Mouse (Mus musculus) midbrain, postnatal 0 days (tissue): ENCODE results near the gene Crkl. TPM values are rescaled to one million over a fixed set of nuclear protein-coding genes. Genes with fewer than 3 reads are reported as not detected.

ENCODE experiments used
- ATAC-seq: fragments of 200-750 bp; cut with Nextera tagmentation; 2 replicates; pipeline ENCODE4 v1.8.0; 2017; ENCODE audit warnings: moderate number of reproducible peaks, mild to moderate bottlenecking, moderate TSS enrichment, moderate library complexity; ENCODE audit not compliant: low FRiP score
- DNase-seq: peaks from one replicate; pipeline ENCODE4 v3.0.0-alpha.2; 2015; ENCODE audit warnings: low spot score
- H3K27ac ChIP-seq: fragments of 300-500 bp; sonication (generic); 2 replicates; pipeline ENCODE4 v1.5.1; 2014; ENCODE audit warnings: low read depth, mild to moderate bottlenecking, low read length, mixed read lengths
- H3K27me3 ChIP-seq: fragments of 300-500 bp; sonication (generic); 2 replicates; pipeline ENCODE4 v1.6.1; 2014; ENCODE audit warnings: low read length, control low read depth, mixed read lengths; ENCODE audit not compliant: insufficient read depth
- H3K36me3 ChIP-seq: fragments of 300-500 bp; sonication (generic); 2 replicates; pipeline ENCODE4 v1.6.1; 2014; ENCODE audit warnings: low read length, control low read depth, mixed read lengths; ENCODE audit not compliant: insufficient read depth
- H3K4me1 ChIP-seq: fragments of 300-500 bp; sonication (generic); 2 replicates; pipeline ENCODE4 v1.6.1; 2014; ENCODE audit warnings: mild to moderate bottlenecking, control low read depth, antibody characterized with exemption, low read length, mixed read lengths; ENCODE audit not compliant: insufficient read depth
- H3K4me2 ChIP-seq: fragments of 300-500 bp; sonication (generic); 2 replicates; pipeline ENCODE4 v1.6.1; 2014; ENCODE audit warnings: low read depth, mild to moderate bottlenecking, low read length, mixed read lengths; ENCODE audit not compliant: poor library complexity, severe bottlenecking
- H3K4me3 ChIP-seq: fragments of 300-500 bp; sonication (generic); 2 replicates; pipeline ENCODE4 v1.5.1; 2014; ENCODE audit warnings: low read depth, mild to moderate bottlenecking, low read length, moderate library complexity
- H3K9ac ChIP-seq: fragments of 300-500 bp; sonication (generic); replicated peaks from 2 replicates; pipeline ENCODE4 v1.6.1; 2014; ENCODE audit warnings: mild to moderate bottlenecking, low read length, moderate library complexity, mixed read lengths; ENCODE audit not compliant: poor library complexity, severe bottlenecking
- H3K9me3 ChIP-seq: fragments of 300-500 bp; sonication (generic); 2 replicates; pipeline ENCODE4 v1.6.1; 2016; ENCODE audit warnings: low read length, control low read depth
- CTCF ChIP-seq: IDR thresholded peaks from 2 replicates; pipeline ENCODE4 v1.5.1; 2016; ENCODE audit warnings: antibody characterized with exemption, mild to moderate bottlenecking
- WGBS: fragments of 180-500 bp; shearing (Covaris S2); extraction: QIAGEN DNeasy Blood & Tissue Kit; methylation state at CpG from one replicate; pipeline ENCODE4 v1.1.7; 2014; 5-methylcytosine and 5-hydroxymethylcytosine counted together
- polyA plus RNA-seq: library from polyadenylated mRNA; unstranded; fragments of >200 nt; fragmentation: Nextera tagmentation; extraction: Ambion mirVana; gene quantifications from 2 replicates; pipeline ENCODE4 v1.2.1, GENCODE M21; 2015
- total RNA-seq: library from RNA; depleted of rRNA; stranded (reverse); fragments of >200 nt; gene quantifications from 2 replicates; pipeline ENCODE4 v1.2.3, GENCODE M21; 2014

Crkl gene
- total and polyA plus RNA-seq, 2 experiments from 2014 or later = 47.8 to 61.1 TPM

DNA sequence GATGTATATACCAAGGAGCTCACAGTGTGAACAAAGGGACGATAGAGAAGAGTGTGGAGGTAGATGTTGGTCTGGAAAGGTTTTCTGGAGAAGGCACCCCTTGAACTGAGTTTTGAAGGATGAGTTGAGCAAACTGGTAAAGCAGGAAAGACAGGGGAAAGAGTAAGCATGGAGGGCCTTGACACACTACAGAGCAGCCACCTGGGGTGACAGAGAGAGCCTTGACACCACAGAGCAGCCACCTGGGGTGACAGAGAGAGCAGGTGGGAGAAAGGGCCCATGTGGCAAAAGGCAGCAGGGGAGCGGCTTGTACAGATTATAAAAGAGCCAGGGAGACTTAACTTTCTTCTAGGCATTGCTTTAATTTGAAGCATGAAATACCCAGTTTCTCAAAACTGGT lies 23.0 kb downstream of the Crkl start:
- ATAC-seq (no peak), DNase-seq (no peak)
- Histone ChIP-seq H3K36me3 (peaks cover 12% of the 10 kb centered on the region; the same call in 1 of the 2 replicates), H3K27me3 (no peaks in the 10 kb centered on the region), H3K4me3 (no peak overlapping the region), H3K9me3 (no peaks in the 10 kb centered on the region), H3K9ac (no peak overlapping the region), H3K27ac (no peak overlapping the region), H3K4me2 (no peak overlapping the region), H3K4me1 (no peaks in the 10 kb centered on the region)
- WGBS = 91% methylated on average over 2 of the region's 2 CpGs
- TF ChIP-seq CTCF = no peak

DNA sequence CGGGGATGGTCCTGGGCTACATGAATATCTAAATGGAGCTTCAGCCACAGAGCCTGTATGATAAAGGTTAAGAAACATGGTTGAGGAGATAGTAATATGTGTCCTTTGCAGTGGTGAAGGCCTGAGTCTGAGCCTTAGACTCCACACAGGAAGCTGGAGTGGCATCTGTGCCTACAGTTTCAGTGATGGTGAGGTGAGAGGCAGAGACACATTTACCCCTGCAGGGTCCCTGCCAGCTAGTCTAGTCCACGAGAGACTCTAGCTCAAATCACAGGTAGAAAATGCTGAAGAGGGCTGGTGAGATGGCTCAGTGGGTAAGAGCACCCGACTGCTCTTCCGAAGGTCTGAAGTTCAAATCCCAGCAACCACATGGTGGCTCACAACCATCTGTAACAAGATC lies 23.5 kb downstream of the Crkl start:
- 92% methylated on average over 4 of the region's 4 CpGs for WGBS
- ATAC-seq (no peak), DNase-seq (no peak)
- H3K9ac ChIP-seq = no peak overlapping the region
- no peak overlapping the region for H3K27ac ChIP-seq
- H3K9me3 ChIP-seq = no peaks in the 10 kb centered on the region
- H3K4me1 ChIP-seq = no peaks in the 10 kb centered on the region
- no peak overlapping the region for H3K4me2 ChIP-seq
- no peak overlapping the region for H3K4me3 ChIP-seq
- peaks cover 7% of the 10 kb centered on the region; the same call in 1 of the 2 replicates for H3K36me3 ChIP-seq
- no peak for TF ChIP-seq CTCF
- H3K27me3 ChIP-seq = no peaks in the 10 kb centered on the region

DNA sequence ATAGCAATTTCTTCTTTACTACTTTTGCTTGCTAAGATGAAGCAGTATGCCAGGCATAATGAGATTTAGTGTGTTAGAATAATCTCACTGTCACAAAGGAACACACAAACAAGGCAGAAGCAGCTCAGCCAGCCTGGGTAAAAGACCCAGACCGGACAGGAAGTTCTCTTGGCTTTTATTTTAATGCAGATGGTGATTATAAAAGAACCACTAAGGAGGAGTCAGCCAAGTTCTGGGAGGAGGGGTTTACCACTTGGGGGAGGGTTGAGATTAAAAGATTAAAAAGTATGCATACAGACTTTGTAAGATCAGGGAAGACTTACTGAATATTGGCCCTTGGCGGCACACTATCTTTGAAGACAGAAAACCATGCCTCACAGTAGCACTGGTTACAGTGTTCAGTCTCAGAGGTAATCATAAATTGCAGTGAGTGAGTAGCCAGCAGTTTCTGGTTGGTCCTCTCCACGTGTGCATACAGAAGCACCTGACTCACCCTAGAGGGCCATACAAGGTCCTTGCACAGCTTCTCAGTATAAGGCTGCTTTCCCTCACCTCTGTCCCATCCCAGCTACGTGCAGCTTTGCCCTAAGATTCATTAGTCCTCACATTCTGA lies 26.6 kb downstream of the Crkl start:
- no peak for TF ChIP-seq CTCF
- Histone ChIP-seq H3K27ac (no peak overlapping the region), H3K4me2 (no peak overlapping the region), H3K4me1 (no peaks in the 10 kb centered on the region), H3K9me3 (no peaks in the 10 kb centered on the region), H3K36me3 (peaks cover 4% of the 10 kb centered on the region; the same call in 1 of the 2 replicates), H3K27me3 (no peaks in the 10 kb centered on the region), H3K4me3 (no peak overlapping the region), H3K9ac (no peak overlapping the region)
- WGBS = 53% methylated on average over 4 of the region's 4 CpGs
- DNase-seq (no peak), ATAC-seq (no peak)

DNA sequence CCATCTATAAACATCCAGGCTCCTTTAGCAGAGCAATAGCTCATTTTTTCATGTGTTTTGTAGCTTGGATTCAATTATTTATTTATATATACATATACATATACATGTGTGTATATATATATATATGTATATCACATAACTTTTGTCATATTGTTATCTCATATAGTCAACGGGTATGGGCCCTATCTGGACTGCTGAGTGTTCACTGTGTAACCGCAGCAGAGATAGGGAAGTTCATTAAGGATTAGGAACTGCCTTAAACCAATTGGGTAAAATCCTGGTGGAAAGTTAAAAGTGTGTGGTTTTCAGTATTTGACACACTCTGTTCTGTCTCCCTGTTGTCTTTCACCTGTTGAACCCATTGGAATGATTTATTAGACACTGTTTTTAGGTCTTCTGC lies 29.7 kb downstream of the Crkl start:
- WGBS = 90% methylated on average over 2 of the region's 2 CpGs
- Histone ChIP-seq H3K4me2 (no peak overlapping the region), H3K4me1 (no peaks in the 10 kb centered on the region), H3K9me3 (no peaks in the 10 kb centered on the region), H3K36me3 (peaks cover 20% of the 10 kb centered on the region), H3K4me3 (no peak overlapping the region), H3K9ac (no peak overlapping the region), H3K27me3 (no peaks in the 10 kb centered on the region), H3K27ac (no peak overlapping the region)
- no peak for TF ChIP-seq CTCF
- DNase-seq (no peak), ATAC-seq (no peak)

DNA sequence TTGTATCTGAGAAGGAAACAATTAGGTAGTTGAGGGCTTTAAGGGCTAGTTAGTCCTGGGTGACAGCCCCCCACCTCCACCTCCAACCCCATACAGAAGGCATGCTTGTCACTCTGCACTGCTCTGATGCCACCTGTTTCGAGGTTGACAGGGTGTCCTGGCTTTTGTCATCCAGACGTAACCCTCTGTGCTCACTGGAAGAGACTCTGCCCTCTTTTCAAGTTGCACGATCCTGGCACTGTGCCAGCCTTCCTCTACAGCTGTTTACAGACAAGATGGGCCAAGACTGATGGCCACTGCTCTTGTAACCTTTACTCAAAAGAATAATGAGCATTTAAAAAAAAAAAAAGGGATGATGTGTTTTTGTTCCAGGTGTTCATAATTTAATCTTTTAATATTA lies 34.7 kb downstream of the Crkl start:
- H3K27me3 ChIP-seq = 0 out of 2 replicates have a peak, but pooled peaks cover 4% of the 10 kb centered on the region
- peaks cover 4% of the 10 kb centered on the region; the same call in 1 of the 2 replicates for H3K4me1 ChIP-seq
- DNase-seq (no peak), ATAC-seq (no peak)
- H3K4me2 ChIP-seq = no peak overlapping the region
- no peak overlapping the region for H3K9ac ChIP-seq
- no peak for TF ChIP-seq CTCF
- 45% methylated on average over 3 of the region's 3 CpGs for WGBS
- H3K27ac ChIP-seq = no peak overlapping the region
- no peak overlapping the region for H3K4me3 ChIP-seq
- peaks cover 27% of the 10 kb centered on the region for H3K36me3 ChIP-seq
- H3K9me3 ChIP-seq = no peaks in the 10 kb centered on the region
